Mouse (Mus musculus) heart, postnatal 36 days (tissue): ENCODE measurements around the gene Stim1. TPM values are rescaled to one million over a fixed set of nuclear protein-coding genes. Genes with fewer than 3 reads are reported as not detected.

Experiments
- DNase-seq, 2 experiments: peaks; one replicate each; pipeline ENCODE4 v3.0.0; 2021 to 2022
- intact Hi-C: fragments of 180-260 bp; cut with DNase I; formaldehyde crosslinking; loops from one replicate; pipeline ENCODE4 v1.15.1; 2025
- total RNA-seq, 2 experiments: library from RNA; stranded (reverse); gene quantifications; 2 replicates each; pipeline ENCODE4 v1.2.3; 2021

Stim1 gene
- total RNA-seq = 10 to 100 TPM; 21.8 to 29.7 TPM

DNA sequence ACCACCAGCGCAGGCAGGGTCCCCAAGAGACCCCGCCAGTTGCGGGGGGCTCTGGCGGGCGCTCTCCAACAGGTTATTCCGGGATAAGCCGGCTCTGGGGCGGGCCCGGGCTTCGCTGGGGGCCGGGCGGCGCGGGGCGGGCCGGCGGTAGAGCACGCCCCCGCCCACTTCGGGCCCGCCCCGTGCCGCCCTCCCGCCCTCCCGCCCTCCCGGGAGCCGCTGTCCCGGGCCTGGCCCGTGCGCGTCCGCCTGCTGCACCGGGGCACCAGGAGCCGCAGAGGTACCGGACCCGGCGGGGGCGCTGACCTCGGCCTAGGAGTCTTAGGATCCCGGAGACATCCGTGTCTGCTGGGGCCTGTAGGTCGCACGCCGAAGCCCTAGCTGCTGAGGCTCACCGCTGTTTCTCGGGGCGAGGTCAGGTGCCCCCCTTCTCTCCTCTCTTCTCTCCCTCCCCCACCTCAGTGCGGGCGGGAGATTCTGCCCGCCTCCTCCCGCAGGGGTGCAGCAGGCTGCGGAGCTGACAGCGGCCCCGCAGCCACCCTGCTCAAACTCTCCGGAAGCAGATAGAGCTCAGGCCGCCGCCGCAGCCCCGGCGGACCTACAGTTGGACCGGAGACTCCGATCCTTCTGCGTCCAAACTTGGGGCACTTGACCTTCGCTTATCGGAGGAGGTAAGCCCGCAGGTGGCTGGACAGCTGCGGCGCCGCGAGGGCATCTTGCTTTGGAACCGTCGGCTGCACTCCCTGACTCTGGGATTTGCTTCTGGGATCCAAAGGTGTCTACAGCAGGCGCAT, at the start of gene Stim1:
TSS of gene Stim1 (plus strand) at position 206 of the 794 bp plus-strand sequence.
- peak in 1 of 2 experiments; percentile 75 for DNase-seq

DNA sequence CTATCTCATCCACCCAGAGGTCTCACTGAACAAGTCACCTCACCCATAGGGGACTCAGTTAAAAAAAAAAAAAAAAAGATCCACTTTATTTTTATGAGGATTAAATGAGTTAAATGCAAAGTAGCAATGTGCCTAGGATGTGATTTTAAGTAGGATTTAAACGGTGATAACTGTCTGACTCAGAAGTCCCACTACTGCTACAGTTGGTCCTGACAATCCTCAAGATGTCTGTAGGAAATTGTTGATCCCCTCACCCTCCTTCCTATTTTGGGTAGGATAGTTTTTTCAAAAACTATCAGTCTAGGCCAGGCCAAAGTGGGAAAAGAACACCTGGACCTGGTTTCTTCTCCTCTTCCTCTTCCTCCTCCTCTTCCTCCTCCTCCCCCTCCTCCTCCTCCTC, 45.7 kb upstream of the Stim1 start:
- intact Hi-C loops = loop anchor here (2.0 kb wide), 2 partner anchors 29 kb away; no protein-coding TSS in a partner anchor
- no peak for DNase-seq

More for the DNA sequence above, at the start of gene Stim1:
- intact Hi-C loops = loop anchor here (2.0 to 10.0 kb wide), 2 partner anchors 149 to 297 kb away; partner anchors contain the start of gene Trim21

DNA sequence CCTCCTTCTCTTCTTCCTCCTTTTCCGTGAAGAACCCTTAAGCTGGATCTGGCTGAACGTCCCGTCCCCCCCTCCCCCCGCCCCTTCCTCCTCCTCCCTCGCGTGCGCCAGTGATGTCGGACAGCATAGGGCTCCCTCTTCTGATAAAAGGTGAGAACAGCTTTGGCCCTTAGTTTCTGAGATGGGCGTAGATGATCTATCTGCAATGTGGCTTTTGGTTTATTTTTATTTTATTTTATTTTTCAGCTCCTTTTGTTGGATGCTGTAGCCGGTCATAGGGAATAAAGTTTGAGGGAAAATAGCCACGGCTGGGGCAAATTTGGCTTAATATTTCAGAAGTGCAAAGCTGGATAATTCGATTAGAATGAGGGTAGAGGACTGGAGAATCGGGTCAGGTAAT, 45.3 kb upstream of the Stim1 start:
- intact Hi-C loops = loop anchor here (2.0 kb wide), 2 partner anchors 28 to 30 kb away; no protein-coding TSS in a partner anchor
- no peak for DNase-seq

DNA sequence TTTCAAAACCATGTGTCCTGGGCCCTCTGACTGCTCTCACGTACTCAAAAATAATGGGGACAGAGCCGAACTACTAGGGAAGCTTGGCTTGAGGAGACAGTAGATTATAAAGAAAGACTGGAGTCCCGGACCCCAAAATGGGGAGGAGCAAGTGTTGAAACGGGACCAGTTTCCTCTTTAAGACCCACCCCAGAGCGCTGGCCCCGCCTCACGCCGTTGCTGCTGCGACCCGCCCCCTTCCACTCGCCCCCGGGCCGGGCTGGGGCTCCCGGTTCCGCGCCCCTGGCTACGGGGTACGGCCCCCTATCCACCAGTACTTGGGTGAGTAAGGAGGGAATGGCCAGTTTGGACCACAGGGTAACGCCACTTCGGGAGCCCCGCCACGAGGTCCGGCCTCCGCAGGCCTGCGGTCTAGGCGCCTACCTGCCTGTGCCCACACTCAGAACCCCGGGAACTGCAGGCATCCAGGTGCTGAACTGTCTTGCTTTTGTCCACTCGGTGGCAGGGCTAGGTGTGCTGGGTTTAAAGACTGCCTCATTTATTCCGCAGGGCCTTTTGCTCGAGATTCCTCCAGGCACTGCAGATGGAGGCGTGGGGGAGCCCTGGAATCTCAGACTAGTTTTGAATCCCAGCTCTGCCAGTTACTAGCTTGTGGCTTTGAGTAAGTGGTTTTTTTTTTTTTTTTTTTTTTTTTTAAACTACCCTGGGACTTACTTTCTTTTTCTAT, 44.6 kb upstream of the Stim1 start:
- intact Hi-C loops = loop anchor here (2.0 kb wide), 2 partner anchors 28 to 30 kb away; no protein-coding TSS in a partner anchor
- peak; percentile 77 to 79 for DNase-seq

DNA sequence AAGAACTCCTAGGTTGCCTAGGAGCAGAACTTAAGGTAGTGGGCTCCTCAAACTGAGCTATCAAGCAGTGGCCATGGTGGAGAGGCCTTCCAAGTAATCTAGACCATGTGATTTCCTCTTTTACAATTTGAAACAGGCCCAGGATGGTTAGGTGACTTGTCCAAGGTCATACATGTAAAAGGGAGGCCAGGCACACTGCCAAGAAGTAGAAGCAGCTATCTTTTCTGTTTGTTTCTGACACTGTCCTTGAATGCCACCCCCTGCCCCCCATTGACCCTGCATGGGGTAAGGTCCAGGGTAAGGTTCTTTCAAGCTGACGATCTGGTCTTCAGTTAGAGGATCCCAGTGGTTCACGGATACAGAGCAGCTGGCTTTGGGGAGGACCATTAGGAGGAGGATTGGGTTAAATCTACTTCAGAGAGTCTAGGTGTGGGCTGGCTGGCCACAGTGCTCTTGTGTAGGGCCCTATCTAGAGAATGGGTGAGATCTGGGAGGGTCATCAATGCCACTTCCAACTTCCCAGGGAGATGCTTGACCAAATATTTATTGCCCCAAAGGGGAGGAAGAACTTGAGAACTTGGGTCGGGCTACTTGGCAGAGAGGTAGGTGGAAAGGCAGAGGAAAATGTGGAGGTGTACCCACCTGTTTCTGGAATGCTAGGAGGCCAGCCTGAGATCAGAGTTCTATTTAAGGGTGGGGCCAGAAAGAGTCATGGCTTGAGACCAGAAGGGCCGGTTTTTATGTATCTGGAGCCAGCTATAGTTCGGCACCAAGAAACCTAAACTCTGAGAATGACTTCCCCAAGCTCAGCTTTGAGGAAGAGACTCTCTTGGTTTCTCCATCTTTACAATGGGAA, 43.5 kb upstream of the Stim1 start:
- no peak for DNase-seq
- intact Hi-C loops = loop anchor here (2.0 kb wide), 2 partner anchors 27 to 31 kb away; no protein-coding TSS in a partner anchor

DNA sequence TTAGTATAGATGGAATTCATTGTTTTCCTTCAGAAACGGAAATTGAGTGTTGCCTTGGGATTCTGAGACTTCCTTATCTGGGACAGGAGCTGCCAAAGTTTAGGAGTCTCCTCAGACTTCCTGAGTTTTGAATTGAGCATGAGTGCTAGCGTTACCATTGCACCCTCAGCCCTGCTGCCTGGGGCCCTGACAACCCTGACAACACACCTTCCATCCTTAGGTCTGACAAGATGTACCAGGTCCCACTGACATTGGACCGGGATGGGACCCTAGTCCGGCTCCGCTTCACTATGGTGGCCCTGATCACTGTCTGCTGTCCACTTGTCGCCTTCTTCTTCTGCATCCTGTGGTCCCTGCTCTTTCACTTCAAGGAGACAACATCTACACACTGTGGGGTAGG, 41.6 kb upstream of the Stim1 start:
- intact Hi-C loops = no loop called here
- DNase-seq = no peak

DNA sequence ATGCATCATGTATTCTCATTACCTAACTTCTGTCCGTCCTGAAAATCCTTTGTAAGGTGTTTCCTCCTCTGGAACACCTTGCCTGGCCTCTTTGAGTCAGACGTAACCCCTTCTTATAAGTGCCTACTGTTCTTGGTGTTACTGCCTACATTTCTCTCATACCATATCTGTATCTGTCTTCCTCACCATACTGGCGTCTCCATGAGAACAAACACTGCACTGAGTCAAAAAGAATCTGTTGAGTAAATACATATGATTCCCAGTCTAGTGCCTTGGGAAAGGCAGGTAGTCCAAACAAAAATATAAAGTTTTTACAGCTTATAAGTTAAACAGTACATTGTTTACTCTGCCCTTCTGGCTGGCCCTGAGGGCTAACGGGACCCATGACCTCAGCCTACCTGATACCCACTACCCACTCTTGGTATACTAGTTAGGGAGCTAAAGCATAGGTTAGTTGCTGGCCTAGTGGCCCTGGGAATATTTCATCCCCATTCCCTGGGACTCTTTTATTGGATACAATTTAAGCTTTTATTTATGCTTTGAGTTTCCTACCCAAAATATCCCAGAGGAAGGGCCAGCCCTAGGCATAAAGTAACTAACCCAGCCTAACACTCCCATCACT, 39.4 kb upstream of the Stim1 start:
- intact Hi-C loops = no loop called here
- DNase-seq = no peak

DNA sequence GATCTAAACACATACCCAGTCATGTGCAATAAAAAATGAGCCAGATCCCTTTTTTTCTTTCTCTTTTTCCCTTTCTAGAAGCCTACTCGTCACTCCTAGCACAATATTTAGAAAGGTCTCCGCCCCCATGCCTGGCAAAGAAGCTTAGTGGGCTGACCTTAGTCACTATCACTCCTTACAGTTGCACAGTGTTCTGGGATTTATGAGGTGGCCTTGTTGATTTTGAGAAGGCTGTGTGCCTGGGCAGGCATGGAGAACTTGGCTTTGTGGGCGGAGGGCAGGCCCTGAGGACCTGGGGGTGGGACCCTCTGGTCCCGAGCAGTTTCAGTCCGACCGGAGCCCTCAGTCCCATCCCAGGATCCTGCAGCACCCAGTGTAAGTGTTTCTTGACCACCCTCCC, 37.8 kb upstream of the Stim1 start:
- DNase-seq = no peak
- intact Hi-C loops = no loop called here

DNA sequence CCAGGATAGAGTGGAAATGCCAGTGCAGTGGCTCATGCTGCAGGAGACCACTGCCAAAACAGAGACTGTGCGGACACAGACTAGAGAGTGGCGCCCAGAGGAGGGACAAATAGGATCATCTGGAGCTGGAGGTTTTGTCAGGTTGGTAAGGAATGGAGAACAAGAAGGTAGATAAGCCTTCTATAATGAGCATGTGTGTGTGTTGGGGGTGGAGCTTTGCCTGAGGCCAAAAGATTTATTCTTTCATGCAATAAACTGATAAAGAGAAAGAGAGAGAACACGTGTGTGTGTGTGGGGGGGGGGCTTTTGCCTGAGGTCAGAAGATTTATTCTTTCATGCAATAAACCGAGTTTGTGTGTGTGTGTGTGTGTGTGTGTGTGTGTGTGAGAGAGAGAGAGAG, 34.5 kb upstream of the Stim1 start:
- intact Hi-C loops = no loop called here
- no peak for DNase-seq

DNA sequence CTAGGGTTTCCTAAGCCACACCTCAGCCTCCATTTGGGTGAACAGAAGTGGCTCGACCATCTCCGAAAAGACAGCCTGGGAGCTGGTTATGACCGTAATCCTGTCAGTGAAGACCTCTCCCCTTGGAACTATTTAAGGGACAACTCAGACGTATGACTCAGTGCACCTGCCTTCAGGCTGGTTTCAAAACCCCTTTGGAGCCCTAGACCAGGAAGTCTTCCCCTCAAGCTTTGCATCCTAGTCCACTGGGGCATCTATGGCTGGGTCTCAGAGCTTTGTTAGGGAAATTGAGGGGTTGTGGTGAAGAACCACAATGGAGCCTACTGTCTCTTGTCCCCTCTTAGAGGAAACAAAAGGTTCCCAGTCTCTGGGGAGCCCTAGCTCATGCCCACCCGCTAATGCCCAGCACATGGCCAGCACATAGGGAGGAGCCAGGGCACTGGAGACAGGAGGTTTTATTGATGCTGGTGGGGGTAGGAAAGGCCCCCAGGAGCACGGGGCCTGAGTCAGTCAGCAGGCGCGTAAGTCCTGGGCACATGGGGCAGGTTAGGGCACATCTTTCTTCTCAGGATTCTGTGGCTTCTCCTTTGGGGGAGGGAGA, 28.8 kb upstream of the Stim1 start:
- DNase-seq = no peak
- intact Hi-C loops = no loop called here

DNA sequence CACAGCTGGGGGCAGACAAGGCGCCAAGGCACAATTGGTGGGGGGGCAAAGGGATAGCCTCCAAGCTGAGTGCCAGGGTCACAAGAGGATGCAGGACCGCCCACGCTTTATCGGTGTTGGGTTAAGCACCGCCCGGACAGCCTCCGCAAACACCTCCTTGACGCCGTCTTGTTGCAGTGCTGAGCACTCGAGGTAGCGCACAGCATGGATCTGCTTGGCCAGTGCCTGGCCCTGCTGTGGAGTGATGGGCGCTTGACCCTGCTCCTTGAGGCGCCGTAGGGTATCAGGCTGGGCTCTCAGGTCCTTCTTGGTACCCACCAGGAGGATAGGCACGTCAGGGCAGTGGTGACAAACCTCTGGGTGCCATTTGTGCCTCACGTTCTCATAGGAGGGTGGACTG, 28.0 kb upstream of the Stim1 start:
- intact Hi-C loops = no loop called here
- DNase-seq = no peak

DNA sequence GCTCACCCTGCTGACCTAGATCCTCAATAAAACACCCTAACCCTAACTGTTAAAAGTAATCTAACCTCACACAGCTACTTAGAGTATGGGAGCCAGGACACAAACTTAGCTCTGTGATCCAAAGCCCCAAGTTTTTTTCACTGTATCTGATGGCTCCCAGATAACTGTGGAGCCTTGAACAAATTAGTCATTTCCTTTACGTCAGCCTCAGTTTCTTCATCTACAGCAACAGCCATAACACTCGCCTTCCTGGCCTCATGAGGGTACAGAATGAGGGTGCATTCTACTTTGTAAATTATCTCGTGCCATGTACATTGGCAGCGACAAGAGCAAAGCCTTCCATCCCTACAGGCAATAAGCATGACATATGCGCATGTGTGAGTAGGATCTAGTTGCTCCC, 25.2 kb upstream of the Stim1 start:
- intact Hi-C loops = no loop called here
- no peak for DNase-seq

DNA sequence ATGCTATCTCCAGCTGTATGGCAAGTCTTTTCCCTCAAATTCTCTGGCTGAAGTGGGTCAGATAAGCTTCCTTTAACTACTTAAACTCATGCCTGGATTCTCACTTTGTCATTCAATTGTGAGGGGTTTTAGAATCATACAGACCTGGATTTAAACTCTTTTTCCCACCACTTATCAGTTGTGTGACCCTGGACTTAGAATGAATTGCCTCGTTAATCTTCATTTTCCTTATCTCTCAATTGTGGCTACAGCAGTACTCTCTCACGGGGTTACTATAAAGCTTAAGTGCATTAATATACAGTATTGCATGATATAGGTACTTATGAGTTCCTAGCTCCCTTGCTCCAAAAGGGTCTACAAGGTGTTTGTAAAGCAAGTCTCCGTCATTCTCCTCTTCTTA, 24.7 kb upstream of the Stim1 start:
- intact Hi-C loops = no loop called here

DNA sequence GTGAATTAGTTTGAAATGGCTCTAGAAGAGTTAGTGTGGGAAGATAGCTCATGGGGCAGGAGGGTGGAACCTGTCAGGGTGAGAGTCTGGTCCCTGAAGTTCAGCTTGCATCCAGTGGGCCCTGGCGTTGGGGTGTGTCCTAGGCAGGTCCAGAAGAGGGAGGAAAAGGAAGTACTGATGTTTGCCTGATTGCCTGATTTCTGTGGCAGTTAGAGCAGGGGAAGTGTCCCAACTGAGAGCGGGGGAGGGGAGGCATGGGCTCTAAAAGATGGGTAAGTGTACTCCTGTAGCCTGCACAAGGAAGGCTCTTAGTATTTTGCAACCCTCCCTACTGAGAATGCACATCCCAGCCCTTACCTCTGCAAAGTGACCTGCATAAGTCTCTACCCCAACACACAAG, 23.7 kb upstream of the Stim1 start:
- peak; percentile 49 to 51 for DNase-seq
- intact Hi-C loops = no loop called here

More for the DNA sequence above, 24.7 kb upstream of the Stim1 start:
- DNase-seq = no peak

DNA sequence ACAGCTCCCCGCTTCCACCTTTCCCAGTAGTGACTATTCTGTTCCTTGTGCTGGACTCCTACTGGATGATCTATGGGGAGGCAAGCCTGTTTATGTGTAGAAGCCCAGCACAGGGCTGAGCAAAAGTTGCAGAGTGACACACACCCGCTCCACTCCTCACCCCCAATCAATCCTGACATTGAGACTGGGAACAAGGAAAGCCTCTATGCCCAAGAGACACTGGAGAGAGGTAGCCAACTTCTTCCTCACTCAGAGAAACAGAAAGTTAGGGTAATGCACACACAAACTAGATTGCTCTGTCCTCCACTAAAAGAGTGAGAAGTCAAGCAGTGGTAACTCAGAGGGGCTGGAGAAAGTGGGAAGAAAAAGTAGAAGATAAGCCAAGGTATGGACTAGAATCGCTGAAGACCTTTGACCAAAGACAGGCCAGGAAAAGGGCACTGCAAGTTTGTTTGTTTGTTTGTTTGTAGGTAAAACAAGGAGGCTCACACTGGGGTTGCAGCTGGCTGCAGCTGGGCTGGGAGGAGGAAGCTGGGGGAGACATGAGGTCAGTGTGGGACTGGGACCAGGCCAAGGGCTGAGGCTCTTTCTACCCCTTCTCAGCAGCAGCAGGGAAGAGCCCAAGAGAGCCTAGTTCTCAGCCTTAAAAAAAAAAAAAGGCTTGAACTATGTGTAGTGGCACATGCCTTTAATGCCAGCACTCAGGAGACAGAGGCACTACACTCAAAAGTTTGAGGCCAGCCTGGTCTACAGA, 22.6 kb upstream of the Stim1 start:
- DNase-seq = peak; percentile 62 to 76
- intact Hi-C loops = no loop called here

DNA sequence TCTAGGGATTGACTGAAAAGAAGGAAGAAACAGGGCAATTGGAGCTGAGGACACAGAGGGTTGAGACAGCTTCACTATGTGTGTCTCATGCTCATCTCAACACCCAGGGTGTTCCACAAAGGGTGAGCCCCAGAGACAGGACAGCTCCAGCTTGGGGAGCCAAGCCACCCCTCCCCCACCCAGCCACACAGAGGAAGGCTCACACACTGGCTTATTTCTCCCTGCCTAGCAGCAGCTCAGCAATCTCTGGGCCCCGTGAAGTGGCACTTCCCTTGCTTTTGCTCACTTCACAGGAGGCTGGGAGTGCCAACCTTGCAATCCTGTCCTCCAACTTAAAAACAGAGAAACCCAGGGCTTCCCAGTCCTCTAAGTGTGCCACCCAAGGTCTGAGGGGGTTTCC, 21.8 kb upstream of the Stim1 start:
- intact Hi-C loops = no loop called here
- peak; percentile 51 to 55 for DNase-seq

DNA sequence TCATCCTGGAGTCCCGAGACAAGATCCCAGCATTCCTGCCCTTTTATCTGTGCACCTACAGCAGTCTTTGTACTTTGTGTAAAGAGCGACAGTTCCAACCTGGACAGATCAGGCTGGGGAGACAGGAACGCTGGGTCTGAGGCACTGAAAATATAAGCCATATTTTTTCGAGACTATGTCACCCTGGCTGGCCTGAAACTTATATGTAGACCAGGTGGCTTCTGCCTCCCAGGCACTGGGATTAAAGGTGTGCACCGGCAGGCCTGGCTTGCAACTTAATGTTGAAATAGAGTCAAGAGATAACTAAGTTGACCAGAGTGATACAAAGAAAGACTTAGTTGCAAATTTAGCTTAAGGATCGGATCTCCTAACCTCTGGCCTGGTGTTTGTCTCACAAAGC, 21.3 kb upstream of the Stim1 start:
- intact Hi-C loops = no loop called here
- no peak for DNase-seq

DNA sequence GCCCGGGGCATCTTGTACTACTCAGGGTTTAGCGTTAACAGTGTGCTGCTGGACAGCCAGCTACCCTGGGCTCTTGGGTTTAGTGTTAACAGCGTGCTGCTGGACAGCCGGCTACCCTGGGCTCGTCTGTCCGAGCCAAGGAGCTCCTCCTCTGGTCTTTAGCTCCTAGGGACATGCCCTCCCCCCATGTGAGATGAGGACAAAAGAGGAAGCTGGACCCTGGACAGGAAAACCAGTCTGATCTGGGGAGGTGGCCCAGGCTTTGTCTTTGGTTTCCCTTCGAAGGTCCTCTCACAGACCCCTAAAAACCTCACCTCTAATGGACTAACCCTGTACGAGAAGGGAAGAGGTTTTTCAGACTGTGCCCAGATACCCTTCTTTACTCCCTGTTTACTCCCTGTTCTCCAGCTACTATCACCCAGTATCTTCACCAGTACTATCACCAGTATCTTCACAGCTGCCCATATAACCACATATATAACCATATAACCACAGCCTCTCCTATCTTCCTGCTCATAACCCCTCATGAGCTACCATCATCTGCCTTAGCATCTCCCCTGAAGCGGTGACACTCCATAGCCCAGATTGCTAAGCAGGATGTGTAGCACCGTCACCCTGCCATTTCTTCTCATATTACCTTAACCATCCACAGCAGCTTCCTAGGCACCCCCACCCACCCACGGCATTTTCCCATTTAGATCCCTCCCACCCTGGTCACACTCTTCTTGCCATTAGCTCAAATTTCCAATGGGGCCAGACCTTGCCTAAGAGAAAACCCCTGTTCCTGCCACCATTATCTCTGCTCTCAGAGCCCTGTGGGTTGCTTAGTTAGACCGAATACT, 20.4 kb upstream of the Stim1 start:
- intact Hi-C loops = no loop called here
- DNase-seq = no peak
